Mouse (Mus musculus): ENCODE results near the gene Ston2. TPM values are rescaled to one million over a fixed set of nuclear protein-coding genes. Genes with fewer than 3 reads are reported as not detected.
"Not testable (repeated sequence)": the region's sequence is repeated elsewhere in the genome, so short reads cannot be mapped to it uniquely, and the experiment has no call there.

Ston2 gene
- polyA plus RNA-seq, 1 experiment from 2014 or later = 12.1 TPM

GRCm38 (mm10) chr12:91804262-91804661 lies 16.1 kb upstream of the Ston2 start:
- WGBS = 78% methylated on average over 3 of the region's 3 CpGs
- Histone ChIP-seq H3K4me2 (no peak overlapping the region), H3K9ac (no peak overlapping the region), H3K4me1 (no peaks in the 10 kb centered on the region), H3K27me3 (no peaks in the 10 kb centered on the region), H3K27ac (no peak overlapping the region), H3K4me3 (no peak overlapping the region), H3K9me3 (no peaks in the 10 kb centered on the region), H3K36me3 (peaks cover 16% of the 10 kb centered on the region)
- ATAC-seq (ENCODE audit: insufficient number of reproducible peaks, low FRiP score, low TSS enrichment, low read depth) = no peak

GRCm38 (mm10) chr12:91803207-91803932 lies 15.2 kb upstream of the Ston2 start:
- no peak overlapping the region for H3K4me2 ChIP-seq
- no peaks in the 10 kb centered on the region for H3K4me1 ChIP-seq
- H3K27me3 ChIP-seq = no peaks in the 10 kb centered on the region
- H3K9me3 ChIP-seq = no peaks in the 10 kb centered on the region
- ATAC-seq (ENCODE audit: insufficient number of reproducible peaks, low FRiP score, low TSS enrichment, low read depth) = no peak
- 84% methylated on average over 13 of the region's 13 CpGs for WGBS
- no peak overlapping the region for H3K4me3 ChIP-seq
- H3K27ac ChIP-seq = no peak overlapping the region
- H3K9ac ChIP-seq = no peak overlapping the region
- peaks cover 7% of the 10 kb centered on the region for H3K36me3 ChIP-seq

GRCm38 (mm10) chr12:91802586-91803206 lies 14.5 kb upstream of the Ston2 start:
- Histone ChIP-seq H3K4me2 (no peak overlapping the region), H3K9me3 (no peaks in the 10 kb centered on the region), H3K36me3 (no peaks in the 10 kb centered on the region), H3K4me3 (no peak overlapping the region), H3K9ac (no peak overlapping the region), H3K27ac (no peak overlapping the region), H3K27me3 (no peaks in the 10 kb centered on the region), H3K4me1 (no peaks in the 10 kb centered on the region)
- WGBS = 85% methylated on average over 12 of the region's 12 CpGs
- ATAC-seq (ENCODE audit: insufficient number of reproducible peaks, low FRiP score, low TSS enrichment, low read depth) = no peak

GRCm38 (mm10) chr12:91800861-91801385 lies 12.7 kb upstream of the Ston2 start:
- no peak for ATAC-seq (ENCODE audit: insufficient number of reproducible peaks, low FRiP score, low TSS enrichment, low read depth)
- Histone ChIP-seq H3K9me3 (no peaks in the 10 kb centered on the region), H3K27me3 (no peaks in the 10 kb centered on the region), H3K4me2 (no peak overlapping the region), H3K27ac (no peak overlapping the region), H3K4me1 (no peaks in the 10 kb centered on the region), H3K36me3 (no peaks in the 10 kb centered on the region), H3K9ac (no peak overlapping the region), H3K4me3 (no peak overlapping the region)
- 63% methylated on average over 6 of the region's 6 CpGs for WGBS

GRCm38 (mm10) chr12:91799821-91800335 lies 11.7 kb upstream of the Ston2 start:
- 72% methylated on average over 12 of the region's 12 CpGs for WGBS
- H3K9me3 ChIP-seq = no peaks in the 10 kb centered on the region
- H3K4me2 ChIP-seq = no peak overlapping the region
- H3K9ac ChIP-seq = no peak overlapping the region
- H3K27me3 ChIP-seq = no peaks in the 10 kb centered on the region
- ATAC-seq (ENCODE audit: insufficient number of reproducible peaks, low FRiP score, low TSS enrichment, low read depth) = no peak
- H3K4me1 ChIP-seq = no peaks in the 10 kb centered on the region
- no peaks in the 10 kb centered on the region for H3K36me3 ChIP-seq
- H3K4me3 ChIP-seq = no peak overlapping the region
- no peak overlapping the region for H3K27ac ChIP-seq

GRCm38 (mm10) chr12:91799379-91799773 lies 11.2 kb upstream of the Ston2 start:
- H3K27ac ChIP-seq = no peak overlapping the region
- WGBS = 25% methylated on average over 6 of the region's 6 CpGs
- H3K4me1 ChIP-seq = no peaks in the 10 kb centered on the region
- no peak overlapping the region for H3K4me3 ChIP-seq
- H3K27me3 ChIP-seq = no peaks in the 10 kb centered on the region
- H3K9ac ChIP-seq = no peak overlapping the region
- H3K36me3 ChIP-seq = no peaks in the 10 kb centered on the region
- no peak overlapping the region for H3K4me2 ChIP-seq
- H3K9me3 ChIP-seq = no peaks in the 10 kb centered on the region
- ATAC-seq (ENCODE audit: insufficient number of reproducible peaks, low FRiP score, low TSS enrichment, low read depth) = no peak

GRCm38 (mm10) chr12:91798720-91799378 lies 10.7 kb upstream of the Ston2 start:
- H3K36me3 ChIP-seq = no peaks in the 10 kb centered on the region
- H3K4me1 ChIP-seq = no peaks in the 10 kb centered on the region
- H3K9ac ChIP-seq = no peak overlapping the region
- no peak overlapping the region for H3K27ac ChIP-seq
- no peaks in the 10 kb centered on the region for H3K9me3 ChIP-seq
- no peak overlapping the region for H3K4me3 ChIP-seq
- WGBS = 77% methylated on average over 6 of the region's 6 CpGs
- no peaks in the 10 kb centered on the region for H3K27me3 ChIP-seq
- ATAC-seq (ENCODE audit: insufficient number of reproducible peaks, low FRiP score, low TSS enrichment, low read depth) = no peak
- H3K4me2 ChIP-seq = no peak overlapping the region

DNA sequence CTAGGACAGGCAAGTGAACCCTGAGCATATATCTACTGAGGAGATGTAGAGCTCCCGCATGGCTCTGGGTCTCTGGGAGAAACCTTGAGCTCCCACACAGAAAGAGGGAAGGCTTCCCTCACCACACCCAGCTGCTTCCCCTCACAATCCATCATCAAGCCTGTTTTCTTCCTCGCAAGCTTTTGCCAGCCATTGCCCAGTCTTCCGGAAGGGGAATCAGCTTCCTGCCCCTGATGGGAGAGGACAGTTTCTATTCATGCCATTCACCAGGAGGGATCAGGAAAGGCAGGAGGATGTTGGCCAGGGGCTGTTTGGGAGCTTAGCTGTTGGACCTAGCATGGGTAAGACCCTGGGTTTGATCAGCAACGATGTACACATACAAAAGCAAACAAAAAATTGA lies 8.6 kb upstream of the Ston2 start:
- no peaks in the 10 kb centered on the region for H3K27me3 ChIP-seq
- no peak overlapping the region for H3K27ac ChIP-seq
- H3K36me3 ChIP-seq = no peaks in the 10 kb centered on the region
- no peak overlapping the region for H3K4me2 ChIP-seq
- no peak overlapping the region for H3K4me3 ChIP-seq
- 80% methylated on average over 4 of the region's 4 CpGs for WGBS
- ATAC-seq (ENCODE audit: insufficient number of reproducible peaks, low FRiP score, low TSS enrichment, low read depth) = no peak
- H3K9ac ChIP-seq = no peak overlapping the region
- no peaks in the 10 kb centered on the region for H3K9me3 ChIP-seq
- no peaks in the 10 kb centered on the region for H3K4me1 ChIP-seq

- 74% methylated on average over 8 of the region's 8 CpGs for WGBS
- Histone ChIP-seq H3K4me2 (no peak overlapping the region), H3K9me3 (no peaks in the 10 kb centered on the region), H3K36me3 (no peaks in the 10 kb centered on the region), H3K4me1 (no peaks in the 10 kb centered on the region), H3K27me3 (no peaks in the 10 kb centered on the region), H3K9ac (no peak overlapping the region), H3K4me3 (no peak overlapping the region), H3K27ac (no peak overlapping the region)
- ATAC-seq (ENCODE audit: insufficient number of reproducible peaks, low FRiP score, low TSS enrichment, low read depth) = no peak
Measured at GRCm38 (mm10) chr12:91793266-91793665, 5.1 kb upstream of the Ston2 start.

- H3K4me2 ChIP-seq = no peak overlapping the region
- H3K9ac ChIP-seq = no peak overlapping the region
- H3K4me1 ChIP-seq = peaks cover 2% of the 10 kb centered on the region; the same call in 1 of the 2 replicates
- H3K9me3 ChIP-seq = no peaks in the 10 kb centered on the region
- H3K27ac ChIP-seq = no peak overlapping the region
- no peak overlapping the region for H3K4me3 ChIP-seq
- no peaks in the 10 kb centered on the region for H3K36me3 ChIP-seq
- H3K27me3 ChIP-seq = no peaks in the 10 kb centered on the region
- no peak for ATAC-seq (ENCODE audit: insufficient number of reproducible peaks, low FRiP score, low TSS enrichment, low read depth)
- WGBS = 55% methylated on average over 4 of the region's 4 CpGs
Measured at GRCm38 (mm10) chr12:91791822-91792221, 3.6 kb upstream of the Ston2 start.

DNA sequence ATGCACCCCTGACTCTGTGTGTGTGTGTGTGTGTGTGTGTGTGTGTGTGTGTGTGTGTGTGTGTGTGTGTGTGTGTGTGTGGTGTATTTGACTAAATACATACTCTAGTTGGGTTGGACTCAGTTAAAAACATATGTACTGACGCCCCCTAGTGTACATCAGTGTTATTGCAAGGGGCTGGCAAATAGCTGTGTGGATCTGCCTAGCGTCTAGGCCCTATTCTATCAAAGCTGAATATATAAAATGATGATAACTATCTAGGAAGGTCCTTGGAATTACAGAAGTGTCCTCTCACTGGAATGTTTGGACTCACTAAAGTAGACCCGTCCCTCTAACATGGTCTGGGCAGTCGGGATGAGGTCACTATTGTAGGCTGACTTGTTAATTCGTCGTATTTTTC lies 1.6 kb upstream of the Ston2 start:
- Histone ChIP-seq H3K27me3 (no peaks in the 10 kb centered on the region), H3K9ac (no peak overlapping the region), H3K4me1 (peaks cover 12% of the 10 kb centered on the region), H3K9me3 (no peaks in the 10 kb centered on the region), H3K4me3 (no peak overlapping the region), H3K36me3 (no peaks in the 10 kb centered on the region), H3K4me2 (no peak overlapping the region), H3K27ac (no peak overlapping the region)
- no peak for ATAC-seq (ENCODE audit: insufficient number of reproducible peaks, low FRiP score, low TSS enrichment, low read depth)
- 56% methylated on average over 6 of the region's 6 CpGs for WGBS

- not testable (repeated sequence) for ATAC-seq (ENCODE audit: insufficient number of reproducible peaks, low FRiP score, low TSS enrichment, low read depth); H3K27me3 ChIP-seq; H3K4me2 ChIP-seq; H3K4me3 ChIP-seq; H3K36me3 ChIP-seq; H3K9ac ChIP-seq; H3K27ac ChIP-seq; H3K9me3 ChIP-seq
- H3K4me1 ChIP-seq = peaks cover 12% of the 10 kb centered on the region
- 70% methylated on average over 3 of the region's 3 CpGs for WGBS
Measured at GRCm38 (mm10) chr12:91788446-91788845, 259 bp upstream of the Ston2 start.
